Mouse (Mus musculus): ENCODE results near the gene Bnc2.

The Bnc2 gene

GRCm38 (mm10) chr4:84329651-84330050 lies 345.4 kb downstream of the Bnc2 start:
- DNase-seq (ENCODE audit: low read depth, low spot score): no peak

DNA sequence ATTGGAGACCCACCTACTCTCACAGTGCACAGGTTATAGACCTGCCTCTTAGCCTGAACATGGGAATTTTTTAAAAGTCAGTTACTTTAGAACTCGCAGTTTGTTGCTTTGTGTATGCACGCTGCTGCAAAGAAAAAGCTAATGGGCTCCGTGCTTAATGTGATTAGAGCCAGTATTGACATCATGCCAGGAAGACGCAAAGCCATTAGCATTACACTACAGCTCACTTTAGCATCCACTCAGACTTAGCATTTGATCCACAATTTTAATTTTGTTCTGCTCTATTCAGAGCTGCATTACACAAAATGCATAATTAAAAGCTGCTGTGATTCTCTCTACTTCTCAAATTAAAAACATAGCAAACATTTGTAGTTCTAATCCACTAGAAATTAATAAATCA lies 350.7 kb downstream of the Bnc2 start:
- DNase-seq (ENCODE audit: low read depth, low spot score): no peak

- DNase-seq (ENCODE audit: low read depth, low spot score): no peak
Observed at GRCm38 (mm10) chr4:84321598-84321997, 353.5 kb downstream of the Bnc2 start.

GRCm38 (mm10) chr4:84317421-84317820 lies 357.7 kb downstream of the Bnc2 start:
- DNase-seq (ENCODE audit: low read depth, low spot score): no peak

- no peak for DNase-seq (ENCODE audit: low read depth, low spot score)
Observed at GRCm38 (mm10) chr4:84311371-84311770, 363.7 kb downstream of the Bnc2 start.

GRCm38 (mm10) chr4:84310851-84311250 lies 364.2 kb downstream of the Bnc2 start:
- DNase-seq (ENCODE audit: low read depth, low spot score): no peak

- DNase-seq (ENCODE audit: low read depth, low spot score): no peak
Observed at GRCm38 (mm10) chr4:84308226-84308862, 366.7 kb downstream of the Bnc2 start.

DNA sequence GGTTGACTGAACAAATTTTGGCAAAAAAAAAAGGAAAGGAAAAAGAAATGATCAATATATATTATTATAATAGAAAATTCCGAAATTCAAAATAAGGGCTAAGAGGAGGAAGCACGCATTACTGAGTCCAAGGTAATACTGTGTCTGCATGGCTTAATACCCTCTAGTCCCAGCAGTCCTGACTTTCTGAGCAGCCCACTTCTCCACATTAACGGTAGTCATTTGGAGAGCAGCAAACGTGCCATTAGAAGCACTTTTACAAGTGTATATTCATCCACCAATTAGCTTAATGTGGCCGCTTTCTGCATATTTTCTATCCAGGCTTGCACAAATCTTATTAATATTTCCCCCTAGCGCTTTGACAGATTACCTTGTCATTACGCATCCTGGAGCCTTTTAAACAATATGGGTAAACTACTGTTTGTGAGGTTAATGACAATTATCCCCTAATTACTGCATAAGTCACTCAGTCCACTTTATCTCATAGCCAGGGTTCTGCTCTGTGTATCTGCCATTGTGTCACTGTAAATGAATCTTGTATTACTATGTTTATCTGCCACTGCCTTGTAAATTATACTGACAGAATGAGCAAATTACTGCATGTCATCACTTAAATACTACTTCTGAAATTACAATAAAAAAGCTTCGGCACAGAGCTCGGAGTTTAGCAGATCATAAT lies 368.0 kb downstream of the Bnc2 start:
- no peak for DNase-seq (ENCODE audit: low read depth, low spot score)

DNA sequence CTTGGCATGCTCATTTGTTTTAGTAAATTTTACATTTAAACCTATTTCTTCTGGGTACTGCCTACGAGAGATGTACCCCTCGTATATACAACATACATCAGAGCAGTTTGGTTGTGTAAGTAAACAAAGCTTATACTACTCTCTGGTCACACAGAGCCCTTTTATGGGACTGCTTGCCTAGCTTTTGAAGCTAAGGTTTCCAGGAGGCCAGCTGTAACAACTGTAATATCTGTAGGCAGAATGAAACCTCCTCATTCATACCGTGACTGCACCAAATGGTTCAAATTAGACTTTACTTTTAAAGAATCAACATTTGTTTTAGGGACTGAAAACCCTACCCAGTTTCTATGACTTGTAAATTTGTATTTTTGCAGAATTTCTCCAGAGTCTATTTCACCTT lies 372.1 kb downstream of the Bnc2 start:
- no peak for DNase-seq (ENCODE audit: low read depth, low spot score)

DNA sequence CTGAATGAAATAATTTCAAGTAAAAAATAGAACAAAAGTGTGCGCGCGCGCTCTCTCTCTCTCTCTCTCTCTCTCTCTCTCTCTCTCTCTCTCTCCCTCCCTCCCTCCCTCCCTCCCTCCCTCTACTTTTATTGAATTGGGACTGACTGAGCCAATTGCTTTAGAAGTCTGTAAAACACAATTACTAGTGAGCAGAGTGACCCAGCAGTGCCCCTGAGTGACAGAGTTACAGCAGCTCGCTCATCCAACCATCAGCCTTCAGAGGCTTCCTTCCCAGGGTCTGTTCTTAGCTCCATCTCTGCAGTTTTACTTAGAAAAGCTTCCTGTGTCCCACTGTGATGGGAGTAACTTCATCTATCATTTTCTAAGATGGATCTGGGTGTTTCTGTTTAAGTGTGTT lies 389.9 kb downstream of the Bnc2 start:
- no peak for DNase-seq (ENCODE audit: low read depth, low spot score)

GRCm38 (mm10) chr4:84282651-84283050 lies 392.4 kb downstream of the Bnc2 start:
- no peak for DNase-seq (ENCODE audit: low read depth, low spot score)

DNA sequence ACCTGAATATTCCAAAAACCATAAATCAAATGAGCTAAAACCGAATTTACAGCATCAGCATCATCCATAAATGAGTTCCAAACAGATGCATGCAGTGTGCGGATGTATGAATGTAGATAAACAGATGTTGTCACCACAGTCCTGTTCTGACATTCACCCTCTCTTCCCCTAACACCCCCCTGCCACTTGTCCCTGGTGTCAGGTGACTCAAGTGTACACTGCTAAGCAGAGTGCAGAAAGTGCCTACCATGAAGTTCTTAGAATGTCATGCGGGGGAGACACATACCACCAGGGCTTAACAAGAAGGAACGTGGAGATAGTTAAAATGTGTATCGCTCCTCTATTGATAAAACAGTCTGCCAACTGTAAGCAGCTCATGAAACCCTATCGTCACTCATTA lies 396.9 kb downstream of the Bnc2 start:
- no peak for DNase-seq (ENCODE audit: low read depth, low spot score)

DNA sequence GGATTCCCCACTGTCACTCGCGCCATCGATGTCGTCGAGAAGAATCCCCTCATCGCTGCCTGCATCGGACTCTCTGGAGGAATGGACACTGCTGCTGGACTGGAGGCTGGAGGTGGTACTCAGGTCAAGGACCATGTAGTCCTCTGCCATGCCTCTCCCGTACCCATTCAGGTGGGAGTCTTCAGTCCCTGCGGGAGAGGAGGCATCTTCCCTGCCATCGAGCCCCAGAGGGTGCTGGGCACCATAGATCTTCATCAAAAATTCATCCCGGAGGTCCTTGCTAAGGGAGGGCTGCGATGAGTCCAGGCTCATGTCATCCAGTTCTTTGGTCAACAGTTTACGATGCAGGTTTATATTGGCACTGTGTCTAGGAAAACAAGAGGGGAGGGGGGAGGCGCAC lies 399.0 kb downstream of the Bnc2 start:
- no peak for DNase-seq (ENCODE audit: low read depth, low spot score)

GRCm38 (mm10) chr4:84274158-84274557 lies 400.9 kb downstream of the Bnc2 start:
- DNase-seq (ENCODE audit: low read depth, low spot score): no peak

GRCm38 (mm10) chr4:84272867-84273266 lies 402.2 kb downstream of the Bnc2 start:
- DNase-seq (ENCODE audit: low read depth, low spot score): no peak

DNA sequence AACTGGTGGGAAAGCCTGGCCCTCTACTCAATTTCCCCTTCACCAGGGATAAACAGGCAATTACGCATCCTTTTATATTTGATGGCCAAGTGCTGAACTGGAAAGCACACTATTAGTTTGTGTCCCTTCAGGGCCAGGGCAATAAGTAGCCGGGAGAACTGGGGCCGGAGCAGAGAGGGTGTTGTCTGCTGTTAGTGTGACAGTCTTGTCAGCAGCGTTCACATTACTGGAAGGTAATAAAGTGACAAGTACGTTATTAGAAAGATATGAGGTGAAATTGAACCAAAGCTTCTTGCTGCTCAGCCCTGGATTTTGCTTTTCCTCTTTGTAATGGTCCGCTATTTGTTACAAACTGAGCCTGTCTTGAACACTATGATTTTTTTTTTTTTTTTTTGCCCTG lies 405.2 kb downstream of the Bnc2 start:
- DNase-seq (ENCODE audit: low read depth, low spot score): no peak

DNA sequence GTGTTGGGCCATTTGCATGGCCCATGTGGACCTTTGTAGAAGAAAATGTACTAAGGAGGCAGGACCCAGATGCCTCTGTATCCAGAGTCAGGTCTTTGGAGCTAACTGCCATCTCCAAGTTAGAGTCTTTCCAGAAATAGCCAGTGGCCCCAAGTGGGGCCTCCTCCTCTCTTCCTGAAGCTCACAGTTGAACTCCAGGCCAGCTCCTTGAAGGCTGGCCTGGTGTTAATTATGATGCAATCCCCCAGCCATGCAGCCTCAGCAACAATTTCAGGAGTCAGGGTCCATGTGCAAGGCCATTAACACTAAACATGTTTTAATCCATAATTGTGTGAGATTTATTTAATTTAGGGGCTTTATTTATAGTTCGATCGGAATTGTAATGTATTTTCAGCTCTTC lies 427.7 kb downstream of the Bnc2 start:
- DNase-seq (ENCODE audit: low read depth, low spot score): no peak

- no peak for DNase-seq (ENCODE audit: low read depth, low spot score)
Observed at GRCm38 (mm10) chr4:84232346-84232745, 442.7 kb downstream of the Bnc2 start.

DNA sequence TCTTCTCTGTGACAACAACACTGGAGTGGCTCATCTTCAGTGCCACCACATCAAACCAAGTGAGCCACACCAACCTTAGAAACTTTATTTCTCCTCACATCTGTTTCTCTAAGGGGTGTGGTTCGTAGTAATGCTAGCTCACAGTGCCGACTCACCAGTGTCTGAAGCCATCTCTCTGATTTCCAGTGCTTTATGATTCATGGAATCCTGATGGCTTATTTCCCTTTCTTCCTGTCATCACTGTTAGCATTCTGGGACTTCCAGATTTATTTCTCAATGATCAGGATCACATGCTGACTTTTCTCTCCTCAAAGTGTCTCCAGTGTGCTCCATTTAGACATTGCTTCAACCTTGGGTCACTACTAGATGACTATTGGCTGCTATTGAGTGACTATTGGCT lies 443.8 kb downstream of the Bnc2 start:
- no peak for DNase-seq (ENCODE audit: low read depth, low spot score)

DNA sequence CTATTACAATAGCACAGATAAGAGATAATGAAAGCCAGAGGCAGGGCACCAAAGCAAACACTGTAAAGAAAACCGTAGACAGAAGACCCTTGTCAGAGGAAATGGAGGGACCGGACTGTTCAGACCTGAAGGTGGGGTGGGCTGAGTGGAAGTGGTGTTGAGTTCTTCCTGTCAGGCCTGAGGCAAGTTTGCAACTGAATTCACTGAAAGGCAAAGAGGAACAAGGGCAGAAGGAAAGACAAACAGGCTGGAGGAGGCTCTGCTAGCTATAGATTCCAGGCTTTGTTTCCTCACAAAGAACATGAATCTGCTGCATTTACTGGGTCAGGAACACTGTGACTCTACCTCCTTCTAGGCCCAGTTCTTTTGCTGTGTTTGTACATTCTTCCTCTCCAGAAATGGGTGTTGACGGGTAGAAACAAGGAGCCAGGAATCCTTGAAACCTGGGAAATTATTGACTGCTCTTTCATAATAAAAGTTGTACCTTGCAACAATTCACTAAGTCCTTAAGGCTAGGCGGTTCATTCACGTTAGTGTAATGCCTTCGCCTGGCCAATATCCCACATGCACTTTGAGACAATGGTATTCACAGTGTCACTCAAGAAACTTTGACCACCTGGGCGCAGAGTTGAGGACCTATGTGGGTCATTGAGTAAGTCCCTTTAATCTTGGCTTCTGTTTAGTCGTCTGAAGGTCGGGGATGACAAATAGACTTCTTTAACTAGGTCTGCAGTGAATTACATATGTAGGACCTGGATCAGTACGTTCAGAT lies 445.7 kb downstream of the Bnc2 start:
- no peak for DNase-seq (ENCODE audit: low read depth, low spot score)

- DNase-seq (ENCODE audit: low read depth, low spot score): no peak
Observed at GRCm38 (mm10) chr4:84228551-84228950, 446.5 kb downstream of the Bnc2 start.
